Mouse (Mus musculus): ENCODE measurements at regions not wholly inside any gene's neighbourhood (a gene's known extent, or its start where the extent isn't known, plus 50 kb on each side); places are given as distances from the start of the nearest gene placed in this dataset.

- Histone ChIP-seq H3K4me3 (replicated peaks; ENCODE audit: extremely low read depth, low read depth, low read length) (no peak overlapping the region), H3K4me1 (ENCODE audit: control insufficient read depth, insufficient read depth, low read length) (no peaks in the 10 kb centered on the region; the same call in 1 of the 2 replicates)
- 36% methylated on average over 3 of the region's 3 CpGs for WGBS
- DNase-seq = no peak
- TF ChIP-seq POLR2A (IDR thresholded peaks at IDR 0.05; ENCODE audit: borderline replicate concordance, extremely low read depth, low read depth, low read length) (no peak), CTCF (IDR thresholded peaks at IDR 0.05; ENCODE audit: insufficient read depth, low read length) (no peak)
These were observed 50.2 kb upstream of the Nxt1 start for GRCm38 (mm10) chr2:148622216-148622615.

- 74% methylated on average over 1 of the region's 1 CpGs for WGBS
- Histone ChIP-seq H3K4me1 (ENCODE audit: control insufficient read depth, insufficient read depth, low read length) (no peaks in the 10 kb centered on the region), H3K4me3 (replicated peaks; ENCODE audit: extremely low read depth, low read depth, low read length) (no peak overlapping the region)
- no peak for TF ChIP-seq POLR2A (IDR thresholded peaks at IDR 0.05; ENCODE audit: borderline replicate concordance, extremely low read depth, low read depth, low read length)
- TF ChIP-seq CTCF (IDR thresholded peaks at IDR 0.05; ENCODE audit: insufficient read depth, low read length) = no peak
- DNase-seq = no peak
These were observed 60.5 kb upstream of the Nxt1 start for GRCm38 (mm10) chr2:148611911-148612310.

GRCm38 (mm10) chr2:148605425-148605930 is 66.9 kb upstream of the Nxt1 start:
- no peak for DNase-seq
- Histone ChIP-seq H3K4me3 (replicated peaks; ENCODE audit: extremely low read depth, low read depth, low read length) (no peak overlapping the region), H3K4me1 (ENCODE audit: control insufficient read depth, insufficient read depth, low read length) (no peaks in the 10 kb centered on the region)
- 43% methylated on average over 2 of the region's 2 CpGs for WGBS
- no peak for TF ChIP-seq CTCF (IDR thresholded peaks at IDR 0.05; ENCODE audit: insufficient read depth, low read length)
- no peak for TF ChIP-seq POLR2A (IDR thresholded peaks at IDR 0.05; ENCODE audit: borderline replicate concordance, extremely low read depth, low read depth, low read length)

GRCm38 (mm10) chr2:148603951-148604350 is 68.5 kb upstream of the Nxt1 start:
- H3K4me3 ChIP-seq (replicated peaks; ENCODE audit: extremely low read depth, low read depth, low read length) = no peak overlapping the region
- no peak for DNase-seq
- H3K4me1 ChIP-seq (ENCODE audit: control insufficient read depth, insufficient read depth, low read length) = no peaks in the 10 kb centered on the region
- WGBS = 39% methylated on average over 2 of the region's 2 CpGs
- TF ChIP-seq POLR2A (IDR thresholded peaks at IDR 0.05; ENCODE audit: borderline replicate concordance, extremely low read depth, low read depth, low read length) (no peak), CTCF (IDR thresholded peaks at IDR 0.05; ENCODE audit: insufficient read depth, low read length) (no peak)

- no peak for DNase-seq
- Histone ChIP-seq H3K4me3 (replicated peaks; ENCODE audit: extremely low read depth, low read depth, low read length) (no peak overlapping the region), H3K4me1 (ENCODE audit: control insufficient read depth, insufficient read depth, low read length) (no peaks in the 10 kb centered on the region)
- 44% methylated on average over 2 of the region's 2 CpGs for WGBS
- TF ChIP-seq POLR2A (IDR thresholded peaks at IDR 0.05; ENCODE audit: borderline replicate concordance, extremely low read depth, low read depth, low read length) = no peak
These were observed 69.1 kb upstream of the Nxt1 start for GRCm38 (mm10) chr2:148603315-148603714.

- no peak for DNase-seq
- TF ChIP-seq CTCF (IDR thresholded peaks at IDR 0.05; ENCODE audit: insufficient read depth, low read length) = no peak
- TF ChIP-seq POLR2A (IDR thresholded peaks at IDR 0.05; ENCODE audit: borderline replicate concordance, extremely low read depth, low read depth, low read length) = no peak
- H3K4me1 ChIP-seq (ENCODE audit: control insufficient read depth, insufficient read depth, low read length) = no peaks in the 10 kb centered on the region
- H3K4me3 ChIP-seq (replicated peaks; ENCODE audit: extremely low read depth, low read depth, low read length) = no peak overlapping the region
These were observed 72.9 kb upstream of the Nxt1 start for GRCm38 (mm10) chr2:148599498-148599897.

GRCm38 (mm10) chr2:148596966-148597365 is 75.4 kb upstream of the Nxt1 start:
- TF ChIP-seq CTCF (IDR thresholded peaks at IDR 0.05; ENCODE audit: insufficient read depth, low read length) (no peak), POLR2A (IDR thresholded peaks at IDR 0.05; ENCODE audit: borderline replicate concordance, extremely low read depth, low read depth, low read length) (no peak)
- DNase-seq = no peak
- 74% methylated on average over 2 of the region's 2 CpGs for WGBS
- H3K4me3 ChIP-seq (replicated peaks; ENCODE audit: extremely low read depth, low read depth, low read length) = no peak overlapping the region
- no peaks in the 10 kb centered on the region for H3K4me1 ChIP-seq (ENCODE audit: control insufficient read depth, insufficient read depth, low read length)

GRCm38 (mm10) chr2:148585721-148586335 is 86.6 kb upstream of the Nxt1 start:
- DNase-seq = no peak
- no peaks in the 10 kb centered on the region for H3K4me1 ChIP-seq (ENCODE audit: control insufficient read depth, insufficient read depth, low read length)
- no peak overlapping the region for H3K4me3 ChIP-seq (replicated peaks; ENCODE audit: extremely low read depth, low read depth, low read length)
- TF ChIP-seq CTCF (IDR thresholded peaks at IDR 0.05; ENCODE audit: insufficient read depth, low read length) (no peak), POLR2A (IDR thresholded peaks at IDR 0.05; ENCODE audit: borderline replicate concordance, extremely low read depth, low read depth, low read length) (no peak)
- 67% methylated on average over 1 of the region's 1 CpGs for WGBS

- H3K4me3 ChIP-seq (replicated peaks; ENCODE audit: extremely low read depth, low read depth, low read length) = no peak overlapping the region
- TF ChIP-seq CTCF (IDR thresholded peaks at IDR 0.05; ENCODE audit: insufficient read depth, low read length) = no peak
- no peak for TF ChIP-seq POLR2A (IDR thresholded peaks at IDR 0.05; ENCODE audit: borderline replicate concordance, extremely low read depth, low read depth, low read length)
- no peaks in the 10 kb centered on the region for H3K4me1 ChIP-seq (ENCODE audit: control insufficient read depth, insufficient read depth, low read length)
- DNase-seq = no peak
- WGBS = 96% methylated on average over 1 of the region's 1 CpGs
These were observed 90.2 kb upstream of the Nxt1 start for GRCm38 (mm10) chr2:148582208-148582607.

GRCm38 (mm10) chr2:148581666-148582065 is 90.7 kb upstream of the Nxt1 start:
- TF ChIP-seq POLR2A (IDR thresholded peaks at IDR 0.05; ENCODE audit: borderline replicate concordance, extremely low read depth, low read depth, low read length) (no peak), CTCF (IDR thresholded peaks at IDR 0.05; ENCODE audit: insufficient read depth, low read length) (no peak)
- H3K4me3 ChIP-seq (replicated peaks; ENCODE audit: extremely low read depth, low read depth, low read length) = no peak overlapping the region
- 74% methylated on average over 4 of the region's 4 CpGs for WGBS
- DNase-seq = no peak
- no peaks in the 10 kb centered on the region for H3K4me1 ChIP-seq (ENCODE audit: control insufficient read depth, insufficient read depth, low read length)

All from lung, adult 2 months (tissue).